Mouse (Mus musculus) forebrain, embryonic 10.5 days (tissue): ENCODE data around the gene Slc39a2. TPM values are rescaled to one million over a fixed set of nuclear protein-coding genes. Genes with fewer than 3 reads are reported as not detected.

Source experiments
- polyA plus RNA-seq: library from polyadenylated mRNA; unstranded; fragments of >200 nt; fragmentation: Nextera tagmentation; extraction: Ambion mirVana; gene quantifications from 2 replicates; pipeline ENCODE4 v1.2.1, GENCODE M21; 2016

The Slc39a2 gene
- polyA plus RNA-seq, 1 experiment from 2014 or later = 0.77 TPM

Other genes starting within 250 kb of the Slc39a2 start
- gene Gm17079, start 197.4 kb upstream of the Slc39a2 start, polyA plus RNA-seq = not detected in 2 replicates
- gene Gm5800, start 175.7 kb upstream of the Slc39a2 start, polyA plus RNA-seq = not detected in 2 replicates
- gene Ang4, start 119.3 kb upstream of the Slc39a2 start, polyA plus RNA-seq = not detected in 2 replicates
- not detected in 2 replicates for gene AY358078, start 92.8 kb upstream of the Slc39a2 start, polyA plus RNA-seq
- gene Ear6, start 39.2 kb upstream of the Slc39a2 start, polyA plus RNA-seq = not detected in 2 replicates
- 43.3 and 59.9 TPM in 2 replicates for gene Mettl17, start 8.0 kb upstream of the Slc39a2 start, polyA plus RNA-seq
- gene Ndrg2, start 21.3 kb downstream of the Slc39a2 start, polyA plus RNA-seq = 9.0 and 9.1 TPM in 2 replicates
- not detected in 2 replicates for gene Tppp2, start 25.5 kb downstream of the Slc39a2 start, polyA plus RNA-seq
- gene Rnase13, start 29.9 kb downstream of the Slc39a2 start, polyA plus RNA-seq = not detected in 2 replicates
- gene Arhgef40, start 91.8 kb downstream of the Slc39a2 start, polyA plus RNA-seq = 97.5 and 102 TPM in 2 replicates
- 0.63 and 0.96 TPM in 2 replicates for gene Tmem253, start 122.8 kb downstream of the Slc39a2 start, polyA plus RNA-seq
- 85.4 and 87.6 TPM in 2 replicates for gene Zfp219, start 127.8 kb downstream of the Slc39a2 start, polyA plus RNA-seq
- not detected in 2 replicates for gene Olfr221, start 149.6 kb downstream of the Slc39a2 start, polyA plus RNA-seq
- gene Hnrnpc, start 211.1 kb downstream of the Slc39a2 start, polyA plus RNA-seq = 894 and 948 TPM in 2 replicates
- 130 and 134 TPM in 2 replicates for gene Rpgrip1, start 217.8 kb downstream of the Slc39a2 start, polyA plus RNA-seq